Mouse (Mus musculus) spleen, adult 12 weeks (tissue): ENCODE measurements around the gene Alkbh3.

Experiments
- DNase-seq: peaks from one replicate; pipeline ENCODE4 v3.0.0; 2022; ENCODE audit warnings: low spot score

Gene Alkbh3

DNA sequence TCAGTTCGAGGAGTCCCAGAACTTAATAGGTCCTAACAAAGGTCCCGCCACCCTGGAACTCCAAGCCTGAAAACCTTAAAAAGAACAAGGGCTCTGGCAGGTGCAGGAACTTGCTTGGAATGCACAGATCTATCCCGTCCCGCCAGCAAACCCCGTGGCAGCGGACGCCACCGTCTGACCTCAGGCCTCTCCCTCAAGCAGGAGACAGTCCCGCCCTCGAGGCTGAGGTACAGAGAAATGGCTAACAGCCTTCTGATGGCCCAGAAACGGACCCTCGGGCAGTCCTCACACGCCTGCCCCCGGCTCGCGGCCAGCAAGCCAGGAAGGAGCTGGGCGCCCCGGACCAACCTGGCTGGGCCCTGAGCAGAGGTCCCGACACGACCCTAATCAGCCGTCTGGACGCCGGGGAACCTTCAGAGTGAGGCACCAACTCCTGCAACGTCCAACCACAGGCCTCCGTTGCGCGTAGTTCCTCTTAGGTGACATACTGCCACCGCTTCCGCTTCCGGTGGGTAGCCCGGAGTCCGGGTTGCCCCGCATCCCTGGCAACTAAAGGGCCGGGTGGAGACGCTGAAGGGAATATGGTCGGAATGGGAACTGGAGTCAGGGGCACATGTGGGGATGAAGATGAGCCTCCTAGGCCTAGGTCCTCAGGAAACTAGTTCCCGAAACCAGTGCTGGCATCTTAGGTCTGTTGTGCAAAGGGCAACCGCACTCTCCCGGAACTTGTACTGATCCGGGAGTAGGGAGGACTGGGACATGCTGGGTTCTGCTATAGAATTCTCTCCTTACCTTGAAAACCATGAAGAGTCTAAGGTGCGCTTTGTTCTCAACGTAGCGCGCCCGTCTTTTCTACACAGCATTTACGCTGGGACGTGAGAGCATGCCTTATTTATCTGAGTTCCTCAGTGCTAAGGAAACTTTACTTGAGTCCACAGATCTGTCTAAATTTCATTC lies at the start of gene Alkbh3:
TSS of gene Alkbh3 (minus strand) at position 473 of the 957 bp plus-strand sequence.
- DNase-seq: peak; percentile 79

DNA sequence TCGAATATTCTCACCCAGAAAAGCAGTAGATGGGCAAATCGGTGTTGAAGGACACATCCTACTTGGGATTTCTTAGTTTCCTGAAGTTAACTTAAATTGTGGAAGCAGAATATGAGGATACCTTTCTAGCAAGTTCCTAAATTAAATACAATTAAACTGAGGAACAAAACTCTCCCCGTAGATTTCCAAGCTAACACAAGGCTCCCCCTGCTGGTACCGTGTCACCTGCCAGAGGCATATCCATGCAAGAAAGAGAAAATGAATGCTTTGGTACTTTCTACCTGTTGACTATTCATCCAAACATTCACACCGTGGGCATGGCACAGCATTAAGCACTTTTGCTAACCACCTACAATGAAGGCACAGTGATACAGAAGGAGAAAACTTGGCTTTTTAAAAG lies 48.9 kb upstream of the Alkbh3 start:
- DNase-seq: no peak

DNA sequence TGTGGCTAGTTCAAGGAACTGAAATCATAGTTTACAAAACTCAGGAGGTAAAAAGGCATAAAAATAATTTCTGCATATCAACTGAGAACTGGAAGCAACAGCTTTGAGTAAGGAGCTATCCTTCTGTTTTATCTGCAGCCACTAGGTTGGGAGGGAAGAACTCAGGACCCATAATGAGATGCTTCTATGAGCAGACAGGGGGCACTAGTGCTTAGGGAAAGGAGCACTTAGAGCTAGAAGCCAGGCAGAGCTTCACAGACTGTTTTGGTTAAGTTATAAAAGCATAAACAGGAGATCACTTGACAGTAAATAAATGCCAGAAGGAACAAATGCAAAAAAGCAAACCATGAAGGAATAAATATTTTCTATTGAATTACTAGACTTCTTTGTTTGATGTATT lies 44.2 kb upstream of the Alkbh3 start:
- no peak for DNase-seq

DNA sequence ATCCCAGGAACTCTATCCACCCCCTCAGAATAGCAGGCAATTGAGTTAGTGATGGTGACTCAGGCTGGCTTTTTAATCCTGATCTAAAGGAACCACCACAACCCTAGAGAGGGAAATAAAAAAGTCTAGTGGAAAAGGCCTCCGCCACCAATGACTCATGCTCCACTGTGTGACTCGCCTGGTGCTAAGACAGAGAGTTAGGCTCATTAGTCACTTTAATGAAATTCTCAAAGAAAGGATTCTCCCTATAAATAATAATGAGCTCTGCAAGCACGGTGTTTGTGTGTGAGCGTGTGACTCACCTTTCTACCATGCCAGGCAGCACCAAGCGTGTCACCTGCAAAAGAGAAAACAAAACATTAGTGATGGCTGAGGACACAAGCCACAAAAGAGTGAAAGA lies 41.3 kb upstream of the Alkbh3 start:
- DNase-seq: no peak

DNA sequence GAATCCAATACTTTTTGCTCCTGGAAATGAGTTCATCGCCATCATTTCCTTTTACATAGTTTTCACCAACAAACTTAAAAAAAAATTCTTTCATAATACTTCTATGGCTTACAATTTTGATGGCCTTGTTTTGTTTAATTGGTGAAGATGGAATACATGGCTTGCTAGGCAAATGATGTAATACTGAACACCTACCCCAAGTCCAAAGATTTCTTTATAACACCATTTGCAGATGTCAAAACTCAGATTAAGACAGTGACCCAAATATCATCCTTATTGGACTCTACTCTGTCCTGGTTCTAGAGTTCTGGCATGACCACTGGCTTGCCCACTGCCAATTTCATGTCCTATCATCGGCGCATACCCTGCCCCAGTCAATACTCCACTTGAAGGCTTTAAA lies 40.3 kb upstream of the Alkbh3 start:
- DNase-seq: no peak

DNA sequence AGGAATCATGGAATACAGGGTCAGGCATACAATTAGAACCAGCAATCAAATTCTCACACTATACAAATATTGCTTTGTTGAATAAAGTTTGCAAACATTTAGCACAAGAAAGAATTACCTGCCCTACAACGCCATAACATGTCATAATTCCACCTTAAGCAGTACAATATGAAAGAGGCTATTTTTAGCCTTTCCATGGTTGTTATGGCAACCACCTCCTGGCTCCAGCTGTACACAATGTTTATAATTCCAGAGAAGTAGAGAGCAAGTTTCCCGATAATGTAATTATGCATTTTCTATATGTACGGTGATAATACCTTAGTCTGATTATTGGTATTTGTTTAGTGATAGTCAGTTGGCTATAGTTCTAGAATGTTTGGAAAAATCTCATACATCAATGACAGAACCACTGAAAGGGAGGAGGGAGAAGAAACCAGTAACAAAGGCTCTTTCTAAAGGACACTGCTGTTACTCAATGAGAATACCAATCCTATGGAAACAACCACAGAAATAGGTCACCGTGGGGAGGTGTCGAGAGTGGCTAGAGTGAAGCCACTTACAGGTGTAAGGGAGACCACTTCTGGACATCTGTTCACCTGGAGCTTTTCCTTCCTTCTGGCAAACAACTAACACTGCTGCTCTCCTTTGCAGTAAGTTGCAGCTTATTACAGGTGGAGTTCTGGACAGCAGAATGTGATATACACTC lies 39.0 kb upstream of the Alkbh3 start:
- DNase-seq: no peak

DNA sequence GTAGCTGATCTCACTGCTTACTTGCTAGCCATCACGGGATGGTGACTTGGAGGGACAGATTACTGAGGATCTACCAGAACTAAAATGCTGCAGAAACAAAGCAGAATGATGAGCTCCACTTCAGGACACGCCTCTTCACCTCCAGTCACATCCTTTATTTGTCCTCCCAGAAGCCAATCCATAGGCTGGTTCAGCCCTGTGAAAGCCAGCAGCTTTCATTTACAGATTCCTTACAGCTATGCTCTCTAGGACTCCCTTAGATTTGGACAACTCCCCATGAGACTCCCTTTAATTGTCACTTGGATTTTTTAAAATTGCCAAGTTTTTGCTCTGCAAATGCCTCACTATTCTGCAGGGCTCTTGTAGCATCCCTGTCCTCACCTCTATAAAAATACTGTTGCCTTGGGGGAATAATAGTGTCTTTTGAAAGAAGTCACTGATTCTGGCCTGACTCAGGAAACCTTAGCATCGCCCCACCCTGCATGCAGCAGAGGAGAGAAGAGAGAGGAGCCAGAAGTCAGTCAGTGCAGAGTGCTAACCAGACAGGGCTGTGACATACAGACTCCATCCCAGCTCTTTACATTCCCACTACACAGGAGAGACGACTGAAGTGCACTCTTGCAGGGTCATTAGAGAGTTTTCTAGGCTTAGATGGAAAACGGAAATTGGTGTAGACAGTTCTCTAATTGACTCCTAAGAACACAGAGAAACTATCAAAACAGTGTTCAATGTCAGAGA lies 38.3 kb upstream of the Alkbh3 start:
- no peak for DNase-seq

DNA sequence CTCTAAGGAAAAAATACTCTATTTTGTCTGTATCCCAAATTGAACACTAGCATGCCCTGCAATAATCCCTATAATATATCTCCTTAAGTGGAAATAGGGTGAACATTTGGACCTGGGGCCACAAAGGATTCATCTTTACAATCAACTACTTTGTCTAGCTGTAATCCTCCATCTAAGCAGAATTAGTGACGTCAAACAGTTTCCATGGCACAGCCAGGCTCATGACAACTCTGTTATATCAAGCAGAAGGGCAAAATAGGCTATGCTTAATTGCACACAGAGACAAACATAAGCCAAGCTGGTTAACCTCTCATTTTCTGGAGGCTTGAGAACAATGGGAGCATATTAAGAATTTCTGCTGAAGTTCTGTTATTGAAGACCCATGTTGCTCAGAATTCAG lies 37.7 kb upstream of the Alkbh3 start:
- DNase-seq: no peak

DNA sequence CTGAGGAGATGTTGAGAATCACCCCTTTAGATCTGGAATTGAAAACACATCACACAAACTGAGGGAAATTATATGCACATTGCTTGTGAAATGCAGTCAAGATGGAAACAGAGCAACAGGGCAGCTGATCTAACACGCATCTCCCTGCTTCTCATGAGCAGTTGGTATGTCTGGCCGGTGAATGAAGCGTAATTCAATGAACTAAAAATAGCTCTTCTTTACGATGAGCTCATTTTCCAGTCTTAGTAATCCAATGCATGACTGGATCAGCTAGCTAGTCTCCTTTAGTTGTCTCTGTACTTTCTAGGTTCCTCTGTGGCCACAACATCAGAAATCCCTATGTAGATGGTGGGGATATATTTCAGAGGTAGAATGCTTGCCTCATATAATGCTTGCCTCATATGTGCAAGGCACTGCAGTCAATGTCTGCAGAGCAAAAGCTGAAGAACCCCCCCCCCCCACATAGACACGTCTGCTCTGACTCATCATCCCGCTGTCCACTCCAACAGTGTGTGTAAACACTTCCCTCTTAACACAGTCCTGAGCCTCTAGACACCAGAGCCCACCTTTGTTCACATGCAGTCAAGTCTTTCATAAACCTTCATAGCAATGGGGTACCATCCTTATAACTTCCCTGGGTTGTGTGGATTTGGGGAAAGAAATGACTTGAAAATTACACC lies 34.9 kb upstream of the Alkbh3 start:
- DNase-seq: no peak

DNA sequence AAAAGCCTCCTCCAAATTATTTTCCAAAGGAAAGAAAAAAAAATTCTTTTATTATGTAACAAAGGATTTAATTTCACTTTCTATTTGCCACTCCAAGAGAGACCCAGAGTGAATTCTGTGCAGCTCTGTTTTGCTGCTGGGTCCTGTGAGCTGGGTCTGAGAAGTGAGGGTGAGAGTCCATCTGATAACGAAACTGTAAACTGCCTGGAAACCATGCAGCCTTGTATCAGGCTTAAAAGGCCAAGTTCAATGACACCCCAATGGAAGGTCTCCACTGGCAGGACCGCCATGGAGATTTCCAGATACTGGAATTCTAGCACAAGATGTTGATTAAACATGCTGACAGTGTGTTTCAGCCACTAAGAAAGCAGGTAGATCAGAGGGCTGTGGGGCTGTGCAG lies 33.6 kb upstream of the Alkbh3 start:
- no peak for DNase-seq

DNA sequence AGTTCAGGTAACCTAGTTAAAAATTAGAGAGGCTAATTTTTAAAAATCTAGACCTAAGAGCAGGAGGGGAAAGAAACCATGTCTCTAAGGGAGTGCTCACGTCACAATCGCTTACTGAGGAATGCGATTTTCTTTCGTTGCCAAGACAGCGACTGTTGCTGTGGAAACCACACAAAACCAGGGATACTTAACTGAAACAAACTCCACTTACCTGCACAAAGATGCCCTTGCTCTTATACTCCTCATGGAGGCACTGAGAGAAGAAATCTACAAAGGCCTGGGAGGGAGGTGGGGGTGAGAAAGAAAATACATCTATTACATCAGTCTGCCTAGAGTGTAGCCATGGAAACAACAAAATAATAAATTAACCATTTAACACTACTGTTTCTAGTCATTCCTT lies 33.1 kb upstream of the Alkbh3 start:
- no peak for DNase-seq

DNA sequence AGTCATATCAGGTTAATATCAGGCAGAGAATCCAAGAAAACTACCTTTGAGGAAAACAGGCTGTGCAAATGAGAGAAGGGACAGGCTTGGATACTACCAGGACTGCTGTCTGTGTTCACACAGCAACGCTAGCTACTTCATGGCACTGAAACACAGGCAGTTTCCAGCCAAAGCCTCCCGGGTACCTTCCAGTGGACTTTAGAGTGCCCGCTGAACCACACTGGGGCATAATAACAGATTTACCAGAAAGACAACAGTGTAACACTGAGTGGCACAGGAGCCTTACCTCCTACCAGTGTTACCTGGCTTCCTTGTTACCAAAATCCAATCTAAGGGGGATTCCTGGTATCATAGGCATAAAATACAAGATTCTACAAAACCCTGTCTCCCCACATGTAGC lies 31.9 kb upstream of the Alkbh3 start:
- DNase-seq: no peak

DNA sequence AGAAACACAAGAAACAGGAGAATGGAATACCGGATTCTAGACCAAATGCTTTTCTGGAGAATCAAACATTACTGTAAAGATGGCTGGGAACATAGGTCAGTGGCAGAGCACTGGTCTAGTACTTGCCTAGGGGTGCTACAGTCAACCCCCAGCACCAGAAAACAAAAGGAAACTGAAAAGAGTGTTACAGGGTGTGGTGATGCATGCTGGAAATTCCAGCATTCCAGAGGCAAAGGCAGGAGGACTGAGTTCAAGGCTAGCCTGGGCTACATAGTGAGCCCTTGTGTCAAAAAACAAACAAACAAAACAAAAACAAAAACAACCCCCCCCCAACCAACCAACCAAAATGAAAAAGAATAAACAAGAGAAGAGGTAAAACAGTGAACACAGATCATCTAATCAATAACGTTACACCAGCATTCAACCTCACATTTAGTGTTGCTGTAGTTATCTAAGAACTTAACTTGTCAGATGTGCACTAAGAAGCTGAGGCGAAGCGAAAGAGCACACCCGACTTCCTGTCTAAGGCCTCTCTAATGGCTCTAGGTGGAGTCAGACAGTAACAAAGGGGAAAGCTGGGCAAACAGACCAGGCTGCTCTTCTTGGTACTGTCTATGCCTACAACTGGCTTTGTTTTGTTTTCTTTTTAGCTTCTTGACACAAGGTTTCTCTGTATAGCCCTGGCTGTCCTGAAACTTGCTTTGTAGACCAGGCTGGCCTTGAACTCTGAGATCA lies 30.0 kb upstream of the Alkbh3 start:
- DNase-seq: no peak

DNA sequence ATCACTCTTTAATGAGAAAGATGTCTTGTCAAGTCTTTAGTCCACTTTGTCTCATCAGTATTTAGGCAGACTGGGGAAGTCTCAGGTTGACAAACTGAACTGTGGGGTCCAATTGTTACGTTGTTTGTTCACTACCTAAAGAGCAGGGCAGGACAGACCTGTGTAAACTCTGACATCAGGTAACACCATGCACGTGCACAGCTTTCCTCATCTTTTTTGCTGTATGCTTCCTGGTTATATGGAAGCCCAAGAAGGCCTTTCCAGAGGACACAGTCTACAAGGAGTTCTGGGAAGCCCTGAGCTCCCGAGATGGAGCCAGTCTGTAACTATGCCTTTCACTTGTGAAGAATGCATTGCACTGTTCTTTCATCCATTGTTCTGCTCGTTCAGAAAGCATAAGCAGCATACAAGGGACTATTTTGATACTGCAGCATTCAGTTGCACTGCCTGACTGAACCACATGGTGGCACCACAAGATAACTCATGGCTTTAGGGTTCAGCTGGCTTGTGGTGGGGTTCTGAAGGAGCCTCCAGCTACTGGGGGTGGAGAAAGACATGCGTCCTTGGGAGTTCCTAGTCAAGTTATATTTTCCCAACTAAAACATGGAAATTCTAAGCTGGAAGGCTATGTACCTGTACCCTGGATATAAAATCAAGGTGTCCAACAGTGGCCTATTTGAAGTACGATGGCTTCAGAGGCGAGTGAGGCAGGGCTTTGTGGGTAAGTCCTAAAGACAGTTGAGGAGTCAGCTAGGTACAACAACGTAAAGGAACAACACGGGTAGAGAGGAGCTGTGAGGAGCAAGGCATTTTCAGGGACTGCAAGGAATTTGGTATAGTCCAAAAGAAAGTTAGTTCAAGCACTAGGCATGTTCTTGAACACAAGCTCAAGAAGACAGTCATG lies 25.1 kb upstream of the Alkbh3 start:
- peak; percentile 7 for DNase-seq

DNA sequence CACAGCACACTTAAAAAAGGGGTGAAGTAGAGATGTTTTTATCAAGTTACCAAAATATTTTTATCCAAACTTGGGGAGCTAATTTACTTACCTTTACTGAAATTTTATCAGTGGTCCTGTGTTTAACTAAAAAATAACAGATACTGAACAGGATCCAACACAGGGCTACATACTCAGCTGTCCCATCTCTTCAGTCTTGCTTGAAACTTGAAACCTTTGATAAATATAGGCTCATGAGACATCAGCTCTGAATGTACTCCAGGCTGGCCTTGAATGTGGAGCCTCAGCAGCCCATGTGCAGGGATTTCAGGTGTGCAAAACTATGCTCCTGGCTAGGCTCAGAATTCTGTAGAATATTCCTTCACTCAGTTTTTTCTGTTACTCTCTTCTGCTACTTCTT lies 20.0 kb upstream of the Alkbh3 start:
- DNase-seq: no peak

DNA sequence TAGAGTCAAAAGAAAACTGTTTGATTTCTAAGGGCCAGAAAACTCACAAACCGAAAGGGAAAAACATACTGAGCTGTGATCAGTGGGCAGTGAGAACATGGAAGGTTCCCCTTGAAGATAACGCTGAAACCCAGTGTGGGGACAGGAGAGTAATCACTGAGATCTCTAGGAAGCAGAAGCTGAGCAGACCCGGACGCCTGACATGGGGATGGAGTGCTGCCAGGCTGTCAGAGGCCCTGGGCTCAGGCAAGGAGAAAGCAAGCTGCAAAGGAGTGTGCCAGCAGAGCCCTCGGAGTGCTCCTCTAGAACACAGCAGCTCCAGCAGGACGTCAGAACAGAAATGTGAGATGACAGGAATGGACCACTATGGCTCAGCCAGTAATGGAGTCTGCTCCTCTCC lies 14.0 kb upstream of the Alkbh3 start:
- DNase-seq: no peak

DNA sequence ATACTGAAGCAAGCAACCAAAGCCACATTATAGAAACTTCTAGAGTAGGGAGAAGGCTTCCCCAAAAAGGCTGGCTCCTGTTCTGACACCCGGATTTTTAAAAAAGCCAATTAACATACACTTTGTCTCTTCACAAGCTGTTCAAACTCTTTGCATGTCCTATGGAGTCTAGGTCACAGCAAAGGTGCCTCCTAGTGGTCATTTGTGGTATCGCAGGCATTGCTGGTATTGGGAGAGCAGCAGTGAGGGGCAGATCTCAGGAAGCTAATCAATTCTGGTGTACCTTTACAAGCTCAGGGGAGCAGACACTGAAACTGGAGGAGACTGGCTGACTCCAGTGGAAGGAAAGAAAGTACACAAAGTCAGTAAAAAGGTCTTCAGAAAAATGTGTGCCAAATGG lies 8.3 kb downstream of the Alkbh3 start:
- DNase-seq: peak; percentile 57

DNA sequence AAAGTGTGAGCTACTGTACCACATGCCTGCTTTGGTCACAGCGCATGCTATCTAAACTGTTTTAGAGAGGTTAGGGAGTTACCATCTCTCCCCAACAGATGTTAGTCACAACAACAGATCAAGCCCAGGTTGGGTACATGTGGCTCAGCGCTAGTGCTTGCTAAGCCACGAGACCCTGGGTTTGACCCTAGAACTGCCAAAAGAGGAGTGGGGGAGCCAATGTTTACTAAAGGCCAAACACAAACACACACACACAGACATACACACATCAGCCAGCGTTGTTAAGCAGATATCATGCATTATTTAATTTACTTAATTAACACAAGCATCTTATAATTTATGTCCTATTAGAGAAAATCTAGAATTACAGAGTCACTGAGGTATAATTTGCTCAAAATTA lies 8.7 kb downstream of the Alkbh3 start:
- no peak for DNase-seq

DNA sequence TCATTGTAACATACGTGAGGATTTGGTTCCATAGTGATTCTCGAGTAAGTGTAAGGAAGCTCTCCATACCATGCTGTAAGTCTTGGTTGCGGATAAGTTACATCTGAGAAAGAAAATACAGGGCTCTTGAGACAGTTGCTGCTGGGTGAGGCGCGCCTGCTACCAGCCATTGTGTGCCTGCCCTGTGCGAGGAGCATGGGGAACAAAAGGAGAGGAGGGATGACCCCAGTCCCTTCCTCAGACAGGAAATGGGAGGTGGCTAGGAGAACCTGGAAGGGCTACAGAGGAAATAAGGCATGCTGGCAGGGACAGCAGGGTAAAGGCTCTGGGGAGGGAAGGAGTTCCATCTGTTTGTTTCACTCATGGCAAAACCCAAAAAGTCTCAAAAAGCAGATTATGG lies 9.2 kb downstream of the Alkbh3 start:
- no peak for DNase-seq

DNA sequence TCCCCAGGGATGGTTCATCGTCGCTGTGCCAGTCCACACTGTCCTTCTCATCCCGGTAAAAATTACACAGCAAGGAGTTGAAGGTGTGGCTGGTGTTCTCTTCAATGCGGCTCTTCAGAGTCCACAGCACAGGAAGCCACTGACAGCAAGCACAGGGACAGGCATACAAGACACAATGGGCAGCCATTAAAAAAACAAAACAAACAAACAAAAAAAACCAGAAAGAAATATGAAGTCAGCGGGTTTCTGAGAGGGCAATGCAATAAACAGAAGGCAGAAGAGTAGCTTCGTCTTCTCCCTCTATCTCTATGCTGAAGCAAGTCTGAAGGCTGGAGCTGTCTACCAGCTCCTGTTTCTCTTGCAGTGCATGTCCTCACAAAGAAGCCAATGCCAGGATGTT lies 14.4 kb downstream of the Alkbh3 start, which contains the start of gene Gm27027:
TSS of gene Gm27027 (minus strand) at position 101 of the 400 bp plus-strand sequence.
- no peak for DNase-seq
